In genomic region chr12:118597015-118597414, GRCm38 (mm10) we compare ENCODE assay signal across 22 mouse cellular contexts.
DNase-seq lines count a peak whose midpoint lies in the region; ATAC-seq lines count a peak whose summit lies in the region.
"Had no signal": no experiment of that assay in that cellular context is flagged by ENCODE, and none has a peak within 500 bp of the region (broad histone marks: within the 10 kb centered on the region; RNA-seq: fewer than 3 reads in every experiment).

No protein-coding gene starts in this region.

- no peak overlapping the region for H3K4me3 ChIP-seq in embryonic facial prominence, embryonic 11.5 days (ENCODE audit: low read depth, low read length)
- H3K4me3 ChIP-seq in limb, embryonic 11.5 days (ENCODE audit: low read depth, low read length): no peak overlapping the region
- no peak overlapping the region for H3K4me3 ChIP-seq in forebrain, embryonic 11.5 days (ENCODE audit: low read depth, low read length)
- H3K4me3 ChIP-seq: heart, embryonic 12.5 days; hindbrain, embryonic 13.5 days; left cerebral cortex, adult 2 months; limb, embryonic 13.5 days; myocyte; stomach, embryonic 15.5 days had no signal

- no peaks in the 10 kb centered on the region for H3K27me3 ChIP-seq in embryonic facial prominence, embryonic 11.5 days (ENCODE audit: control insufficient read depth, insufficient read depth, low read length)
- H3K27me3 ChIP-seq in limb, embryonic 11.5 days (ENCODE audit: control insufficient read depth, insufficient read depth, low read length): no peaks in the 10 kb centered on the region
- H3K27me3 ChIP-seq in forebrain, embryonic 11.5 days (ENCODE audit: control insufficient read depth, insufficient read depth, low read length): no peaks in the 10 kb centered on the region
- H3K27me3 ChIP-seq: heart, embryonic 12.5 days; limb, embryonic 13.5 days; stomach, embryonic 15.5 days had no signal

- no peaks in the 10 kb centered on the region for H3K36me3 ChIP-seq in embryonic facial prominence, embryonic 11.5 days (replicated peaks; ENCODE audit: control insufficient read depth, insufficient read depth, low read depth, low read length)
- no peaks in the 10 kb centered on the region for H3K36me3 ChIP-seq in limb, embryonic 11.5 days (ENCODE audit: control insufficient read depth, insufficient read depth, low read length)
- H3K36me3 ChIP-seq in forebrain, embryonic 11.5 days (ENCODE audit: control insufficient read depth, insufficient read depth, low read length): no peaks in the 10 kb centered on the region
- H3K36me3 ChIP-seq: heart, embryonic 12.5 days; hindbrain, embryonic 13.5 days; limb, embryonic 13.5 days; stomach, embryonic 15.5 days had no signal

- no peak overlapping the region for H3K9ac ChIP-seq in embryonic facial prominence, embryonic 11.5 days (replicated peaks; ENCODE audit: low read length)
- no peak overlapping the region for H3K9ac ChIP-seq in limb, embryonic 11.5 days (ENCODE audit: low read length)
- no peak overlapping the region for H3K9ac ChIP-seq in forebrain, embryonic 11.5 days (ENCODE audit: low read length)
- H3K9ac ChIP-seq: heart, embryonic 12.5 days; hindbrain, embryonic 13.5 days; limb, embryonic 13.5 days; liver, embryonic 14.5 days; stomach, embryonic 15.5 days had no signal

- peak; percentile 68; the same call in 1 of the 2 replicates for ATAC-seq in embryonic facial prominence, embryonic 11.5 days (replicated peaks; ENCODE audit: insufficient number of reproducible peaks, low FRiP score, low TSS enrichment, low read depth)
- ATAC-seq in limb, embryonic 11.5 days (ENCODE audit: insufficient number of reproducible peaks, low FRiP score, low TSS enrichment, low read depth): peak; percentile 46; the same call in 1 of the 2 replicates
- no peak for ATAC-seq in forebrain, embryonic 11.5 days (replicated peaks; ENCODE audit: low FRiP score)
- ATAC-seq: forebrain, embryonic 16.5 days had no signal

- WGBS in embryonic facial prominence, embryonic 11.5 days: 43% methylated on average over 4 of the region's 4 CpGs
- 28% methylated on average over 4 of the region's 4 CpGs for WGBS in limb, embryonic 11.5 days
- WGBS in forebrain, embryonic 11.5 days: 82% methylated on average over 4 of the region's 4 CpGs

- DNase-seq in embryo, embryonic 10.5 days (ENCODE audit: low spot score): peak; percentile 50
- peak; percentile 83 for DNase-seq in embryonic facial prominence, embryonic 11.5 days (ENCODE audit: low spot score)
- peak; percentile 44 for DNase-seq in limb, embryonic 11.5 days (ENCODE audit: low spot score)
- peak; percentile 11 for DNase-seq in lung, postnatal 14 days
- no peak for DNase-seq in forebrain, embryonic 11.5 days (ENCODE audit: low spot score)
- DNase-seq in adrenal gland, postnatal 25 days: no peak
- no peak for DNase-seq in spleen, postnatal 36 days (ENCODE audit: low spot score in 2 of 2)
- DNase-seq: B cell, adult 2 months; cerebellum, adult 8-10 months; kidney, adult 8-10 months; kidney, postnatal 25 days; midbrain, embryonic 14.5 days; thymus, adult 18-20 months; thymus, postnatal 4 days had no signal

- H3K27ac ChIP-seq in embryonic facial prominence, embryonic 11.5 days (replicated peaks; ENCODE audit: low read depth, low read length): no peak overlapping the region
- no peak overlapping the region for H3K27ac ChIP-seq in limb, embryonic 11.5 days (replicated peaks; ENCODE audit: low read depth, low read length)
- H3K27ac ChIP-seq in forebrain, embryonic 11.5 days (ENCODE audit: low read depth, low read length): no peak overlapping the region
- H3K27ac ChIP-seq: hindbrain, embryonic 13.5 days; left cerebral cortex, adult 2 months; limb, embryonic 13.5 days; liver, embryonic 14.5 days; stomach, embryonic 15.5 days had no signal

- no peaks in the 10 kb centered on the region for H3K4me1 ChIP-seq in embryonic facial prominence, embryonic 11.5 days (ENCODE audit: control insufficient read depth, insufficient read depth, low read length)
- no peaks in the 10 kb centered on the region for H3K4me1 ChIP-seq in limb, embryonic 11.5 days (ENCODE audit: control insufficient read depth, insufficient read depth, low read length)
- peaks cover 4% of the 10 kb centered on the region; the same call in 1 of the 2 replicates for H3K4me1 ChIP-seq in forebrain, embryonic 11.5 days (replicated peaks; ENCODE audit: control insufficient read depth, insufficient read depth, low read length)
- H3K4me1 ChIP-seq: heart, embryonic 12.5 days; stomach, embryonic 15.5 days had no signal

- no peak overlapping the region for H3K4me2 ChIP-seq in embryonic facial prominence, embryonic 11.5 days (ENCODE audit: low read depth, low read length)
- no peak overlapping the region for H3K4me2 ChIP-seq in limb, embryonic 11.5 days (ENCODE audit: low read depth, severe bottlenecking)
- no peak overlapping the region for H3K4me2 ChIP-seq in forebrain, embryonic 11.5 days (ENCODE audit: low read depth, low read length, severe bottlenecking)
- H3K4me2 ChIP-seq: heart, embryonic 12.5 days; hindbrain, embryonic 13.5 days; limb, embryonic 13.5 days; stomach, embryonic 15.5 days had no signal

- no peaks in the 10 kb centered on the region for H3K9me3 ChIP-seq in embryonic facial prominence, embryonic 11.5 days (replicated peaks; ENCODE audit: control insufficient read depth, low read length)
- H3K9me3 ChIP-seq in limb, embryonic 11.5 days (ENCODE audit: control insufficient read depth, low read length): no peaks in the 10 kb centered on the region
- no peaks in the 10 kb centered on the region for H3K9me3 ChIP-seq in forebrain, embryonic 11.5 days (ENCODE audit: control insufficient read depth, low read length)
- H3K9me3 ChIP-seq: heart, embryonic 12.5 days; hindbrain, embryonic 13.5 days; limb, embryonic 13.5 days; stomach, embryonic 15.5 days had no signal

Comparison
In these comparisons a context has a peak if more than half of its experiments do, and no peak if none do; other contexts are left out.
1. DNase-seq: peak in embryo, embryonic 10.5 days (single experiment), embryonic facial prominence, embryonic 11.5 days (single experiment), limb, embryonic 11.5 days (single experiment) and lung, postnatal 14 days (single experiment); none in forebrain, embryonic 11.5 days (single experiment), adrenal gland, postnatal 25 days (single experiment) and spleen, postnatal 36 days (0 of 2).